Comparison of ENCODE assay signal across 8 mouse cellular contexts in genomic region chr6:83439781-83440180, GRCm38 (mm10). TPM values are rescaled to one million over a fixed set of nuclear protein-coding genes. Genes with fewer than 3 reads are reported as not detected.
DNase-seq lines count a peak whose midpoint lies in the region; ATAC-seq lines count a peak whose summit lies in the region.

No protein-coding gene starts in this region.

- ATAC-seq in forebrain, embryonic 16.5 days, result no peak
- ATAC-seq in neural tube, embryonic 14.5 days (ENCODE audit: low read depth), result no peak

- peak overlapping the region; percentile 88 for H3K27ac ChIP-seq in heart, embryonic 10.5 days
- peak overlapping the region; percentile 37 for H3K27ac ChIP-seq in brown adipose tissue, adult 24 weeks (replicated peaks; ENCODE audit: low read depth, low read length)
- H3K27ac ChIP-seq in forebrain, embryonic 16.5 days (ENCODE audit: low read length), result peak overlapping the region; percentile 96
- H3K27ac ChIP-seq in neural tube, embryonic 14.5 days (ENCODE audit: low read depth, low read length), result peak overlapping the region; percentile 96; the same call in 1 of the 2 replicates

- peak overlapping the region; percentile 85 for H3K9ac ChIP-seq in forebrain, embryonic 16.5 days (replicated peaks; ENCODE audit: low read depth, low read length)
- H3K9ac ChIP-seq in neural tube, embryonic 14.5 days (replicated peaks; ENCODE audit: low read depth, low read length), result peak overlapping the region; percentile 72

- peaks cover 24% of the 10 kb centered on the region; the same call in 1 of the 2 replicates for H3K36me3 ChIP-seq in heart, embryonic 10.5 days
- no peaks in the 10 kb centered on the region for H3K36me3 ChIP-seq in forebrain, embryonic 16.5 days (ENCODE audit: control insufficient read depth, insufficient read depth)
- H3K36me3 ChIP-seq in neural tube, embryonic 14.5 days (ENCODE audit: control insufficient read depth, insufficient read depth, low read length), result no peaks in the 10 kb centered on the region

- H3K4me1 ChIP-seq in heart, embryonic 10.5 days, result peaks cover 88% of the 10 kb centered on the region
- H3K4me1 ChIP-seq in brown adipose tissue, adult 24 weeks (ENCODE audit: control insufficient read depth, insufficient read depth, insufficient read length, low read length), result peaks cover 64% of the 10 kb centered on the region
- H3K4me1 ChIP-seq in forebrain, embryonic 16.5 days (replicated peaks; ENCODE audit: control insufficient read depth, insufficient read depth, low read length), result peaks cover 85% of the 10 kb centered on the region
- H3K4me1 ChIP-seq in neural tube, embryonic 14.5 days (ENCODE audit: control insufficient read depth, insufficient read depth, low read length), result peaks cover 67% of the 10 kb centered on the region

- no peaks in the 10 kb centered on the region for H3K27me3 ChIP-seq in heart, embryonic 10.5 days (ENCODE audit: insufficient read depth, poor library complexity, severe bottlenecking)
- no peaks in the 10 kb centered on the region for H3K27me3 ChIP-seq in forebrain, embryonic 16.5 days (replicated peaks; ENCODE audit: control insufficient read depth, insufficient read depth, low read length)
- H3K27me3 ChIP-seq in neural tube, embryonic 14.5 days (ENCODE audit: control insufficient read depth, insufficient read depth, low read length), result no peaks in the 10 kb centered on the region

- peak overlapping the region; percentile 71 for H3K4me3 ChIP-seq in heart, embryonic 10.5 days
- H3K4me3 ChIP-seq in brown adipose tissue, adult 24 weeks (ENCODE audit: insufficient read depth, low read depth, low read length), result peak overlapping the region; percentile 90
- peak overlapping the region; percentile 65 for H3K4me3 ChIP-seq in forebrain, embryonic 16.5 days (replicated peaks; ENCODE audit: low read length)
- H3K4me3 ChIP-seq in neural tube, embryonic 14.5 days (ENCODE audit: low read depth, low read length), result peak overlapping the region; percentile 55

- 74% methylated on average over 5 of the region's 5 CpGs for WGBS in heart, embryonic 10.5 days
- 48% methylated on average over 5 of the region's 5 CpGs for WGBS in forebrain, embryonic 16.5 days
- WGBS in neural tube, embryonic 14.5 days, result 70% methylated on average over 5 of the region's 5 CpGs

- DNase-seq in heart, embryonic 10.5 days (ENCODE audit: low spot score), result no peak
- no peak for DNase-seq in heart, postnatal 4 days
- peak; percentile 43 to 55 for DNase-seq in layer of hippocampus, postnatal 14 days (ENCODE audit: low spot score in 2 of 2)
- DNase-seq in urinary bladder, adult 2 months (ENCODE audit: low spot score), result no peak
- no peak for DNase-seq in T-cell, adult 2 months (ENCODE audit: low spot score)

- H3K9me3 ChIP-seq in heart, embryonic 10.5 days, result no peaks in the 10 kb centered on the region
- no peaks in the 10 kb centered on the region for H3K9me3 ChIP-seq in forebrain, embryonic 16.5 days (ENCODE audit: control insufficient read depth, low read length)
- no peaks in the 10 kb centered on the region for H3K9me3 ChIP-seq in neural tube, embryonic 14.5 days (ENCODE audit: control insufficient read depth, low read length)

- H3K4me2 ChIP-seq in forebrain, embryonic 16.5 days (ENCODE audit: low read length), result peak overlapping the region; percentile 73
- H3K4me2 ChIP-seq in neural tube, embryonic 14.5 days (ENCODE audit: low read depth, low read length), result peak overlapping the region; percentile 67

RNA-seq across cellular contexts. Expression of gene Tet3, which starts 19.1 kb away (rescaled TPM):
- polyA plus RNA-seq in heart, embryonic 10.5 days (2016; fragmentation: Nextera tagmentation; extraction: Ambion mirVana), result 29.8 and 31.3 TPM in 2 replicates
- total RNA-seq in heart, postnatal 4 days (2021), result 10 to 100 TPM; 51.7 to 56.7 TPM
- 5.0 and 7.0 TPM in 2 replicates for polyA plus RNA-seq in brown adipose tissue, adult 24 weeks (2012; ENCODE audit: insufficient read depth, insufficient read length, missing spikeins)
- polyA plus RNA-seq in forebrain, embryonic 16.5 days (2015; fragmentation: Nextera tagmentation; extraction: Ambion mirVana), result 60.9 and 64.3 TPM in 2 replicates
- 100 to 1,000 TPM in 1 of 2 experiments, 10 to 100 TPM in 1; 97.1 to 102 TPM for total RNA-seq in layer of hippocampus, postnatal 14 days (2021)
- 47.7 and 67.0 TPM in 2 replicates for polyA plus RNA-seq in neural tube, embryonic 14.5 days (2014; fragmentation: Nextera tagmentation; extraction: Ambion mirVana)
- polyA plus RNA-seq in urinary bladder, adult 2 months (2012; rRNA removed), result 9.4 and 14.4 TPM in 2 replicates

Comparison
In these comparisons a context has a peak if more than half of its experiments do, and no peak if none do; other contexts are left out.
1. DNase-seq: peak in layer of hippocampus, postnatal 14 days (2 of 2); none in heart, embryonic 10.5 days (single experiment), heart, postnatal 4 days (single experiment), urinary bladder, adult 2 months (single experiment) and T-cell, adult 2 months (single experiment).
2. H3K27ac ChIP-seq: peak in every context shown above with its lines; median percentile 96 in forebrain, embryonic 16.5 days; 96 in neural tube, embryonic 14.5 days; 88 in heart, embryonic 10.5 days; 37 in brown adipose tissue, adult 24 weeks.
3. Peak in every context shown above with its lines, with median percentiles within 50 percentile points of each other: H3K4me3 ChIP-seq.